Mouse (Mus musculus): ENCODE measurements at regions not wholly inside any gene's neighbourhood (a gene's known extent, or its start where the extent isn't known, plus 50 kb on each side); places are given as distances from the start of the nearest gene placed in this dataset.
"Not testable (repeated sequence)": the region's sequence is repeated elsewhere in the genome, so short reads cannot be mapped to it uniquely, and the experiment has no call there.

DNA sequence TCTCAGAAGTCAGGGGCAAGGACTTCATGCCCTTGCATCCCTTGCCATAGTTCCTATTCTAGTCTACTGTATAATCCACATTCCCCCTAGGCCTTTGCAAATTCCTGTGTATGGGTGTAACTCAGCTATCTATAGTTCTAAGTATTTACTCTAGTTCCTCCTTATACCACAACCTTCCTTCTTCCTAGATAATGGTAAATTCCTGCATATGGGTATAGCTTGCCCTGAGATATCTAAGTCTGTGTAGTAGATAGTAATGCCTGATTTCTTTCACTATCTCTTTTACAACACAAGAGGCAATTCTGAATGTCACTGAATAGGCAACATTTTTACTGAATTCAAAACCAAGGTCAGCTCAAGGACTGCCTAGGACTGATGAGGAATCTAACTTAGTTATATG is 1000.2 kb downstream of the Kcnt2 start:
- H3K4me3 ChIP-seq (replicated peaks; ENCODE audit: low read length); H3K9ac ChIP-seq (replicated peaks; ENCODE audit: low read depth, low read length); H3K36me3 ChIP-seq (ENCODE audit: control insufficient read depth, insufficient read depth); H3K4me1 ChIP-seq (replicated peaks; ENCODE audit: control insufficient read depth, insufficient read depth, low read length); H3K27me3 ChIP-seq (replicated peaks; ENCODE audit: control insufficient read depth, insufficient read depth, low read length); ATAC-seq; H3K9me3 ChIP-seq (ENCODE audit: control insufficient read depth, low read length); H3K27ac ChIP-seq (ENCODE audit: low read length); H3K4me2 ChIP-seq (ENCODE audit: low read length): not testable (repeated sequence)

DNA sequence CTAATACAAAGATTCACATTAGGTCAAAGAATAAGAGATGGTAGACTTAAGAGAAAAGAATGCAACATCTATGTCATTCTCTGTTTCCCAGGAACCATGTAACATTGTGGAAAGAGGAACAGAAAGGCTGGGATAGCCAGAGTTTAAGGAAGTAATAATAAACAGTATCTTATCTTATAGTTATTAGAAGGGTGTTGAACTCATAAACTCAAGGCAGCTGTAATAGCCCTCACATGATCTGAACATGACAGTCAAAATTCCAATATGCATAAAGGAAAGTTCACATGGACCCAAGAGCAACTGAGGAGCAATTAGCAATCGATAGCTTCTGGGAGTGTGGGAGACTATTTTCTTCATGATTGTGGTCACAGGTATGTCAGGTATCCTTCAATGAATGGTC is 1028.8 kb downstream of the Kcnt2 start:
- no peak for ATAC-seq
- Histone ChIP-seq H3K9ac (replicated peaks; ENCODE audit: low read depth, low read length) (no peak overlapping the region), H3K4me3 (replicated peaks; ENCODE audit: low read length) (no peak overlapping the region), H3K27ac (ENCODE audit: low read length) (no peak overlapping the region), H3K9me3 (ENCODE audit: control insufficient read depth, low read length) (no peaks in the 10 kb centered on the region), H3K4me2 (ENCODE audit: low read length) (no peak overlapping the region), H3K4me1 (replicated peaks; ENCODE audit: control insufficient read depth, insufficient read depth, low read length) (no peaks in the 10 kb centered on the region), H3K36me3 (ENCODE audit: control insufficient read depth, insufficient read depth) (no peaks in the 10 kb centered on the region), H3K27me3 (replicated peaks; ENCODE audit: control insufficient read depth, insufficient read depth, low read length) (no peaks in the 10 kb centered on the region)
- 93% methylated on average over 1 of the region's 1 CpGs for WGBS

DNA sequence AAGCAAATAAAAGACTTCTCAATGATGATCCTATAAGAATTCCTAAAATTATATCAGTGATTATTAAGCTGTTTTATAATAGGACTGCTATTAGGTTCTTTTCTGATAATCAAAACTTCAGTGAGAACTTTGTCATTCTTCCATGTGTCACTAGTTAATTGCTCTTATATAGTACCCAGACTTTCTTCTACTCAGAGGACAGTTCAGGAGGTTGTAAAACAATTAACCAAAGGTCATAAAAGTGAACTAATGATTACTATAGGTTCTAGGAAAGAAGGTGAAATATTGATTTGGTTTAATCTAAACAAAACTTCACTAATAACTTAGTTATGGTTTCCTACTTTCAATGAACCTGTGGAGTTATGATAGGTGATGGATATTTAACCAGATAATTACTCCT is 1035.6 kb downstream of the Kcnt2 start:
- Histone ChIP-seq H3K4me3 (replicated peaks; ENCODE audit: low read length) (no peak overlapping the region), H3K9me3 (ENCODE audit: control insufficient read depth, low read length) (no peaks in the 10 kb centered on the region), H3K27ac (ENCODE audit: low read length) (no peak overlapping the region), H3K4me1 (replicated peaks; ENCODE audit: control insufficient read depth, insufficient read depth, low read length) (no peaks in the 10 kb centered on the region), H3K9ac (replicated peaks; ENCODE audit: low read depth, low read length) (no peak overlapping the region), H3K27me3 (replicated peaks; ENCODE audit: control insufficient read depth, insufficient read depth, low read length) (no peaks in the 10 kb centered on the region), H3K36me3 (ENCODE audit: control insufficient read depth, insufficient read depth) (no peaks in the 10 kb centered on the region), H3K4me2 (ENCODE audit: low read length) (no peak overlapping the region)
- ATAC-seq, result no peak

DNA sequence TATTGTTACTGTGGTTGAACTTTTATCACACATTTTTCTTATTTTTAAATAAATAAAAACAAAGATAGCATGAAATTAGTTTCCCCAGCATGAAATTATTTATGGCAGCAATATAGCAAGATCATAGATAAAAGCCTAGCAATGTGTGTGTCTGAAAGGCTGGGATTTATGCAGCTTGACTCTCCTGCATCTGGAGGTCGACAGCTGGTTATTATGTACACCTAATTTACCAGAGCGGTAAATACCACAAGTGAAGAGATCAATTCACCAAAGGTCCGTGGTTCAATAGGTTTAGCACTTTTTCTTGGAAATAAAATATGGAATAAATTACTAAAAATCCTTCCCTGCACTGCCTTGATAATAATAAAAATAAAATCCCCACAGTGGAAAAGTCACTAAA is 1077.0 kb downstream of the Kcnt2 start:
- no peak for ATAC-seq
- Histone ChIP-seq H3K9ac (replicated peaks; ENCODE audit: low read depth, low read length) (no peak overlapping the region), H3K27ac (ENCODE audit: low read length) (no peak overlapping the region), H3K36me3 (ENCODE audit: control insufficient read depth, insufficient read depth) (no peaks in the 10 kb centered on the region), H3K9me3 (ENCODE audit: control insufficient read depth, low read length) (no peaks in the 10 kb centered on the region), H3K4me1 (replicated peaks; ENCODE audit: control insufficient read depth, insufficient read depth, low read length) (no peaks in the 10 kb centered on the region), H3K27me3 (replicated peaks; ENCODE audit: control insufficient read depth, insufficient read depth, low read length) (no peaks in the 10 kb centered on the region), H3K4me2 (ENCODE audit: low read length) (no peak overlapping the region), H3K4me3 (replicated peaks; ENCODE audit: low read length) (no peak overlapping the region)
- WGBS, result 47% methylated on average over 3 of the region's 3 CpGs

DNA sequence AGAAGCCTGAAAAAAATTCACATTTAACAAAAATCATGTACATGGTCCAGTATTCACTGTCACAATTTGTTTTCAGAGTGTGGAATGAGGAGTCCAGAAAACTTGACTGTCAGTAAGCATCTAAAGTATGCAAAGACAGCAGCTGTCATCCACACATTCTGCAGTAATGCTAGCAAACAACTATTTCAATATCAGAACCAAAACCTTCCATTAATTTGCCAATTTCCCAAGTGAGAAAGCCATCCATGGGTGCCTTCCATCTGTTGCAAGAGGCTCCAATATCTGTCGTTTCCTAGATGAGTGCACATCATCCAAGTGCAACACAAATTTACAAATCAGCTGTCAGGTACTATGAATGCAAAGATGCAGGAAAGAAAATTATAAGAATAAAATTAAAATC is 1092.1 kb downstream of the Kcnt2 start:
- Histone ChIP-seq H3K27ac (ENCODE audit: low read length) (no peak overlapping the region), H3K9ac (replicated peaks; ENCODE audit: low read depth, low read length) (no peak overlapping the region), H3K4me2 (ENCODE audit: low read length) (no peak overlapping the region), H3K27me3 (replicated peaks; ENCODE audit: control insufficient read depth, insufficient read depth, low read length) (no peaks in the 10 kb centered on the region), H3K36me3 (ENCODE audit: control insufficient read depth, insufficient read depth) (no peaks in the 10 kb centered on the region), H3K4me1 (replicated peaks; ENCODE audit: control insufficient read depth, insufficient read depth, low read length) (no peaks in the 10 kb centered on the region), H3K9me3 (ENCODE audit: control insufficient read depth, low read length) (0 out of 2 replicates have a peak, but pooled peaks cover under 1% of the 10 kb centered on the region), H3K4me3 (replicated peaks; ENCODE audit: low read length) (no peak overlapping the region)
- 61% methylated on average over 1 of the region's 1 CpGs for WGBS
- peak; percentile 84 for ATAC-seq

DNA sequence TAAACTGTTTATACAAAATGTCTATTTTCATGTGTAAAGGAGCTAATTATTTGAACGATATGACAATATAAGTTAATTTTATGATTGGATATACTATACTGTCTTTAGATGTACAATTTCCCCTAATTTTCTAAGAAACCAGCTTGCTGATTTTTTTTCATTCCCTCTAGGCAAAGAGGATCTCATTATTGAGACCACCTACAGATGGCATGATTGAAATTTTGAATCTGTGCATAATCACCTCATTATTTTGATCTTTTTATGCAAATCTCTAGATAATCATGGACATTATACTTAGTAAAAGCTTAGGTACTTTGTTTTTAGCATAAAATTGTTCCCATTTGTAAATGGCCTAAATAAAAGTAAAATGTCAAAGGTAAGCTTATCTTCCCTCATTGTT is 1123.5 kb downstream of the Kcnt2 start:
- Histone ChIP-seq H3K9ac (replicated peaks; ENCODE audit: low read depth, low read length) (no peak overlapping the region), H3K36me3 (ENCODE audit: control insufficient read depth, insufficient read depth) (no peaks in the 10 kb centered on the region), H3K4me1 (replicated peaks; ENCODE audit: control insufficient read depth, insufficient read depth, low read length) (no peaks in the 10 kb centered on the region), H3K4me2 (ENCODE audit: low read length) (no peak overlapping the region), H3K9me3 (ENCODE audit: control insufficient read depth, low read length) (no peaks in the 10 kb centered on the region; the same call in 1 of the 2 replicates), H3K27ac (ENCODE audit: low read length) (no peak overlapping the region), H3K27me3 (replicated peaks; ENCODE audit: control insufficient read depth, insufficient read depth, low read length) (no peaks in the 10 kb centered on the region), H3K4me3 (replicated peaks; ENCODE audit: low read length) (no peak overlapping the region)
- WGBS, result 65% methylated on average over 1 of the region's 1 CpGs
- peak; percentile 55; the same call in 1 of the 2 replicates for ATAC-seq

DNA sequence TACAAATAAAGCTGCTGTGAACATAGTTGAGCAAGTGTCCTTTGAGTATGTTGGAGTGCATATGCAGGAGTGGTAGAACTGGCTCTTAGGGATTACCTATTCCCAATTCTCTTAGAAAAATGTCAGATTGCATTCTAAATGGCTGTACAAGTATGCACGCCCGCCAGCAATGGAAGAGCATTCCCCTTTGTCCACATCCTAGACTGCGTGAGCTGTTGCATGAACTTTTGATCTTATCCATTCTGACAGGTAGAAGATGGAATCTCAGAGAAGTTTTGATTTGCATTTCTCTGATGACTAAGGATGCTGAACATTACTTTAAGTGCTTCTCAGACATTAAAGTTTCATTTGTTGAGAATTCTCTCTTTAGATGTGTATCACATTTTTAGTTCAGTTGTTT is 1130.0 kb downstream of the Kcnt2 start:
- no peak for ATAC-seq
- no peaks in the 10 kb centered on the region for H3K36me3 ChIP-seq (ENCODE audit: control insufficient read depth, insufficient read depth)
- no peak overlapping the region for H3K4me2 ChIP-seq (ENCODE audit: low read length)
- 95% methylated on average over 3 of the region's 3 CpGs for WGBS
- H3K27ac ChIP-seq (ENCODE audit: low read length), result no peak overlapping the region
- no peaks in the 10 kb centered on the region for H3K27me3 ChIP-seq (replicated peaks; ENCODE audit: control insufficient read depth, insufficient read depth, low read length)
- H3K9ac ChIP-seq (replicated peaks; ENCODE audit: low read depth, low read length), result no peak overlapping the region
- H3K4me3 ChIP-seq (replicated peaks; ENCODE audit: low read length), result no peak overlapping the region
- H3K9me3 ChIP-seq (ENCODE audit: control insufficient read depth, low read length), result no peaks in the 10 kb centered on the region
- no peaks in the 10 kb centered on the region for H3K4me1 ChIP-seq (replicated peaks; ENCODE audit: control insufficient read depth, insufficient read depth, low read length)

DNA sequence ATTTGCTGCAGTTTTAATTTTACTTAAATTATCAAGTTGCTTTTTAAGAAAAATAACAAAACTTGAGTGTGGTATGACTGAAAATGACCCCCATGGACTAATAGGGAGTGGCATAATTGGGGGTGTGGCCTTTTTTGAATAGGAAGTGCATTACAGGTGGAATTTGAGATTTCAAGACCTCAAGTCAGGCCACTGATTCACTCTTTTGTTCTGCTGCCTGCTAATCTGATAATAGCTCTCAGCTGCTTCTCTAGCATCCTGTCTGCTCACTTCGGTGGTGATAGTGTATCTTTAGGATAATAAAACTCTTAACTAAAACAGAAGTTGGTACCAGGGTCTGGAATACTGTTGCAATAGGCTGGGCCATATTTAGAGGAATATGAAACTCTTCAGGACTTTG is 1155.4 kb downstream of the Kcnt2 start:
- H3K4me3 ChIP-seq (replicated peaks; ENCODE audit: low read length), result no peak overlapping the region
- 23% methylated on average over 1 of the region's 1 CpGs for WGBS
- no peaks in the 10 kb centered on the region for H3K4me1 ChIP-seq (replicated peaks; ENCODE audit: control insufficient read depth, insufficient read depth, low read length)
- no peak overlapping the region for H3K27ac ChIP-seq (ENCODE audit: low read length)
- H3K9ac ChIP-seq (replicated peaks; ENCODE audit: low read depth, low read length), result no peak overlapping the region
- no peaks in the 10 kb centered on the region for H3K27me3 ChIP-seq (replicated peaks; ENCODE audit: control insufficient read depth, insufficient read depth, low read length)
- no peak for ATAC-seq
- H3K4me2 ChIP-seq (ENCODE audit: low read length), result no peak overlapping the region
- H3K9me3 ChIP-seq (ENCODE audit: control insufficient read depth, low read length), result no peaks in the 10 kb centered on the region
- no peaks in the 10 kb centered on the region for H3K36me3 ChIP-seq (ENCODE audit: control insufficient read depth, insufficient read depth)

DNA sequence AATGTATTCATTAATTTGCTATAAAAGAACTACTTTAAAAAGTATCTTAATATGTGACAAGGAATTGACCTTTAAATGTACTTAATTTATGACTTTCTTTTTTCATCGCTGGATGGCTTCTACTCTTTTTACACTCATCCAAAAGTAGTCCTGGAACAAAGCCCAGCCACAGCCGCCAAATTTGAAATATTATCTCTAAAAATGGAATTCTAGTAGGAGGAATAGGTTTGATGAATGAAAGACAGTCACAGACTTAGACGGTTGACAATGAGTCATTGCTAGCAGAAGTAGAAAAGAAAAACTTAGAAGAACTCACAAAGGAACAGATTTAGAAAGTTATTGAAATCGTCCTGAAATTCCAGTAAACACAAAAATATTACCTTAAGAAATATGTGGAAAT is 1183.7 kb downstream of the Kcnt2 start:
- H3K4me3 ChIP-seq (replicated peaks; ENCODE audit: low read length), result no peak overlapping the region
- no peak for ATAC-seq
- no peaks in the 10 kb centered on the region for H3K4me1 ChIP-seq (replicated peaks; ENCODE audit: control insufficient read depth, insufficient read depth, low read length)
- no peak overlapping the region for H3K9ac ChIP-seq (replicated peaks; ENCODE audit: low read depth, low read length)
- H3K4me2 ChIP-seq (ENCODE audit: low read length), result no peak overlapping the region
- no peaks in the 10 kb centered on the region for H3K27me3 ChIP-seq (replicated peaks; ENCODE audit: control insufficient read depth, insufficient read depth, low read length)
- no peak overlapping the region for H3K27ac ChIP-seq (ENCODE audit: low read length)
- 70% methylated on average over 4 of the region's 4 CpGs for WGBS
- no peaks in the 10 kb centered on the region for H3K36me3 ChIP-seq (ENCODE audit: control insufficient read depth, insufficient read depth)
- H3K9me3 ChIP-seq (ENCODE audit: control insufficient read depth, low read length), result no peaks in the 10 kb centered on the region

DNA sequence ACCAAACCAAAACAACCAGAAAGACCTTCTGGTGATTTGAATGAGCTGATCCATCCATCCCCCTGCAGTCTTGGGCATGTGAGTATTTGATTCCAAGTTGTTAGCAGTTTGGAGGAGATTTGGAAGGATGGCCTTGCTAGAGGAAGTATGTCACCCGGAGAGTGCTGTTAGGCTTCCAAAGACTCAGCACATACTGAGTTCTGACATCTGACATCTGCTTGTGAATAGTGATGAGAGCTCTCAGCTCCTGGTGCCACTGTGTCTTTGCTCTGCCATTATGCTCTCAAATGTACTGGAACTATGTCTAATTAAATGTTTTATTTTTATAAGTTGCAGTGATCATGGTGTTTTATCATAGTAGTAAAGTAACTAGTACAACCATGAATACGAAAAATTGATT is 1184.2 kb downstream of the Kcnt2 start:
- Histone ChIP-seq H3K4me1 (replicated peaks; ENCODE audit: control insufficient read depth, insufficient read depth, low read length) (no peaks in the 10 kb centered on the region), H3K36me3 (ENCODE audit: control insufficient read depth, insufficient read depth) (no peaks in the 10 kb centered on the region), H3K4me3 (replicated peaks; ENCODE audit: low read length) (no peak overlapping the region), H3K9me3 (ENCODE audit: control insufficient read depth, low read length) (no peaks in the 10 kb centered on the region), H3K9ac (replicated peaks; ENCODE audit: low read depth, low read length) (no peak overlapping the region), H3K27me3 (replicated peaks; ENCODE audit: control insufficient read depth, insufficient read depth, low read length) (no peaks in the 10 kb centered on the region), H3K4me2 (ENCODE audit: low read length) (no peak overlapping the region), H3K27ac (ENCODE audit: low read length) (no peak overlapping the region)
- ATAC-seq, result peak; percentile 45
- WGBS, result 80% methylated on average over 2 of the region's 2 CpGs

All from forebrain, embryonic 16.5 days (tissue).